Mouse (Mus musculus) C2C12 (cell line): Measurements from ENCODE around the gene Col17a1.

Source experiments
- CEBPB ChIP-seq: IDR thresholded peaks from one replicate; pipeline ENCODE4 v1.6.1; 2011; ENCODE audit warnings: low read depth, mild to moderate bottlenecking, control low read depth, moderate library complexity
- CTCF ChIP-seq: IDR thresholded peaks from one replicate; pipeline ENCODE4 v1.5.1; 2011; ENCODE audit not compliant: control insufficient read depth, insufficient read depth, insufficient read length
- MAX ChIP-seq: IDR thresholded peaks from one replicate; pipeline ENCODE4 v1.6.1; 2011; ENCODE audit warnings: mild to moderate bottlenecking, control low read depth
- MYOG ChIP-seq: IDR thresholded peaks from one replicate; pipeline ENCODE4 v1.6.1; 2011; ENCODE audit not compliant: control insufficient read depth, insufficient read length; ENCODE audit errors: extremely low read depth
- USF1 ChIP-seq: IDR thresholded peaks from one replicate; pipeline ENCODE4 v1.6.1; 2011; ENCODE audit warnings: low read depth, mild to moderate bottlenecking, control low read depth, moderate library complexity

GRCm38 (mm10) chr19:47719147-47719546, 27.3 kb upstream of the Col17a1 start:
- TF ChIP-seq CTCF (no peak), MAX (no peak), USF1 (no peak), MYOG (no peak), CEBPB (no peak)
